Mouse (Mus musculus): Measurements from ENCODE around the gene Blvra.
A peak's percentile ranks its signal among the peaks of the same experiment; 100 is the strongest.
"Not testable (repeated sequence)": the region's sequence is repeated elsewhere in the genome, so short reads cannot be mapped to it uniquely, and the experiment has no call there.

Gene Blvra

GRCm38 (mm10) chr2:127070435-127070841 lies at the start of gene Blvra:
Gene Blvra, plus strand, starts transcription at chr2:127070665.
- peak; percentile 97 for DNase-seq (ENCODE audit: low read depth, low spot score)

DNA sequence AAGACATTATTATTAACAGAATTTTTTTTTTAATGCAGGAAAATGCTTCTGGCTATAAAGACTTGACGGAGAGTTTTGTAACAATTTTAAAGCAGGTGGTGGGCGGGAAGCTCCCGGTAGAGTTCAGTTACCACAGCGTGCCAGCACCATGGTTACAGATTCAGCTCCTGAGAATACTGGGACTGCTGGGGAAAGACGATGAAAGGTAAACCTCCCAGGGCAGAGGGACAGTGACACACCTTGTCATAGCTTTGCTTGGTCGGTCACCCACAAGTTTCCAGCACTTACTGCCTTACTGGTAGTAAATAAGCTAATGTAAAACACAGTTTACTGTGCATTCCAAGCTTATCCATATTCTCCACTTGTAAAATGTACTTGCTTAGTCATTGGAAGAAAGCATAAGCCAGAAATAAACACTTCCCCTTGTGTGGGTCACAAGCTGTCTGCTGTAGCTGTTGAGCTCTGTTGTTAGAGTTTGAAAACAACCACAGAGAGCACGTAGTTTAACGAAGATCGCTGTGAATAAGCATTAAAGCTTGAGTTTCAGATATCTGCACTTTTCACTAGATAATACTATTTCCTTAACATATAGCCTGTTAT lies 35.4 kb upstream of the Blvra start:
- peak; percentile 75 for DNase-seq (ENCODE audit: low read depth, low spot score)

GRCm38 (mm10) chr2:127037299-127037698 lies 33.2 kb upstream of the Blvra start:
- DNase-seq (ENCODE audit: low read depth, low spot score) = no peak

GRCm38 (mm10) chr2:127061471-127061870 lies 9.0 kb upstream of the Blvra start:
- no peak for DNase-seq (ENCODE audit: low read depth, low spot score)

DNA sequence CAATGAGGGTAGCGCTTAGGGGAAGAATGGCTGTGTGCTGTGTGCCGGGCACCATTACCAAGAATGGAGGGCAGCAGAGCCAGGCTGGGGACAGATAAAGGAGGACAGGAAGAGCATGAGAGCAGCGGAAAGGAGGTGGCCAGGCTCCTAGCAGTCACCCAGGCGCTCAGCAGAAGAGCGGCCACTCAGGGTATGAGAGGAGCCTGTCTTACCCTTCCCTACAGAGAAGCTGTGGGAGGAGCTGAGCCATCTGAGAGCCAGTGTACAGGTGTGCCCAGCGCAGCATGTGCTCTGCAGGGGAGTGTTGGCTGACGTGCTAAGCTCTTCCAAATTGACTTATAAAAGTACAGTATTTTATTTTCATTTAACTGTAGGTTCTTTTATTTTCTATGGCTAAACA lies 1.7 kb upstream of the Blvra start:
- no peak for DNase-seq (ENCODE audit: low read depth, low spot score)

DNA sequence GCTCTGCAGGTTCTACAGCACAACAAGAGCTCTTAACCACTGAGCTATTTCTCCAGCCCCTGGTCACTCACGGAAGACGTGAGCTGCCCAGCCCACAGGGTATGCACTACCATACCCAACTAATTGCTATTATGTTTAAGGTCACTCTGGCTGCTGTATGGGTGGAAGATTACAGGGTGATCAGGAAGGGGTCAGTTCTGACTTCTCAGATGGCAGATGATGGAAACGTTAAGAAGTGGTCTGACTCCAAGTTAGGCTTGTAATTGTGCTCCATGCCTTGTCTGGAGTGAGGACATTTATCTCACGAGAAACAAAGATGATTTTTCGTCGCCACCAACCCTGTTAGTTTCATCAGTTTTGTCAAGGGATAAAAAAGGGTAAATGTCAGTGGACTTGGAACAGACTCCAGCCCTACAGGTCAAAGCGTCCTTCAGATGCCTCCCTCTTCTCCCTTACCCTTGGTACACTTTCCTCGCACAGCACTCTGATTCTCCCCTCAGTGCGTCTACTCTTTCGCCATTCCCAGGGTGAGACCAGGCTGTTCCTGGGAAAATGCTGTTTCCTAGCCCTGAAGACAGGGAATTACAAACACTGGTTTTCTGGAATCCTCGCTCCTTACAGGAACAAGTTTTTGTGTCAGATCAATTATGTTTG lies 557 bp upstream of the Blvra start:
- DNase-seq (ENCODE audit: low read depth, low spot score) = peak; percentile 8

- DNase-seq (ENCODE audit: low read depth, low spot score) = peak; percentile 8
These were observed 414 bp downstream of the Blvra start for GRCm38 (mm10) chr2:127070879-127071278.

- no peak for DNase-seq (ENCODE audit: low read depth, low spot score)
These were observed 3.7 kb downstream of the Blvra start for GRCm38 (mm10) chr2:127074116-127074515.

- DNase-seq (ENCODE audit: low read depth, low spot score) = no peak
These were observed 7.1 kb downstream of the Blvra start for GRCm38 (mm10) chr2:127077611-127078010.

- DNase-seq (ENCODE audit: low read depth, low spot score) = not testable (repeated sequence)
These were observed 8.6 kb downstream of the Blvra start for GRCm38 (mm10) chr2:127079066-127079465.

GRCm38 (mm10) chr2:127079881-127080590 lies 9.6 kb downstream of the Blvra start:
- no peak for DNase-seq (ENCODE audit: low read depth, low spot score)

DNA sequence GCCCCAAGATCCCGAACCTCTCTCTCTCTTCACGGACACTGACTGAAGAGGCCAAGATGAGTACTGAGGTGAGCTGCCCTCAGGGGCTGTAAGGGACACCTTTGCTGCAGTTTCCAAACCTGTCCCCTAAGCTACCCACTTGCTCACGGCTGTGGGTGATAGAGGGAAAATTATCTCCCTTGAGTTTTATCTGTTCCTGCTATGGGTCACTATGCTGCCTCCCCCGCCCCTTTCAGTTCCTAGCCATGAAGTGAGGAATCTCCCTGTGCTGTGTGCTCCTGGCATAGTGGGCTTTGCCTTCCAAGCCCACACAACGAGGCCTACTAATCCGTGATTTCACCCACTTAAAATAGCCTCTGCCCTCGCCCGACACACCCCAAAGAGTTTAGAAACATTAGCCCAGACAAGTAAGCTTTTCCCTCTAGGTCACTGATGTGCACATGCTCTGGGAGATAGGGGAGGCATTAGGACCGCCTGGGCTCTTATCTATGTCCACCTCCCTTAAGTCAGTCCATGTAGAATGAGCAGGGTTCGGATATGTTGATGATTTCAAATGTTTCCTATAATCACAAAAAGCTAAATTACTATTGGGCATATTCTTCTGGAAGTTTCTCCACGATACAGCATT lies 10.2 kb downstream of the Blvra start:
- no peak for DNase-seq (ENCODE audit: low read depth, low spot score)

- no peak for DNase-seq (ENCODE audit: low read depth, low spot score)
These were observed 15.8 kb downstream of the Blvra start for GRCm38 (mm10) chr2:127086235-127086634.

DNA sequence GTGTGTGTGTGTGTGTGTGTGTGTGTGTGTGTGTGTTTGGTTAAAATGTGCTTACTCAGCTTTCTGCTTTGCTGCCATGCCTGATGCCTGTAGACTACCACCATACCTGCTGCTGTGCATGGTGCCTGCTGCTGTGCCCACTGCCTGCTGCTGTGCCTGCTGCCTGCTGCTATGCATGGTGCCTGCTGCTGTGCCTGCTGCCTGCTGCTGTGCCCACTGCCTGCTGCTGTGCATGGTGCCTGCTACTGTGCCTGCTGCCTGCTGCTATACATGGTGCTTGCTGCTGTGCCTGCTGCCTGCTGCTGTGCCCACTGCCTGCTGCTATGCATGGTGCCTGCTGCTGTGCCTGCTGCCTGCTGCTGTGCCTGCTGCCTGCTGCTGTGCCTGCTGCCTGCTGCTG lies 19.7 kb downstream of the Blvra start:
- DNase-seq (ENCODE audit: low read depth, low spot score) = not testable (repeated sequence)

GRCm38 (mm10) chr2:127092000-127092399 lies 21.5 kb downstream of the Blvra start:
- no peak for DNase-seq (ENCODE audit: low read depth, low spot score)

DNA sequence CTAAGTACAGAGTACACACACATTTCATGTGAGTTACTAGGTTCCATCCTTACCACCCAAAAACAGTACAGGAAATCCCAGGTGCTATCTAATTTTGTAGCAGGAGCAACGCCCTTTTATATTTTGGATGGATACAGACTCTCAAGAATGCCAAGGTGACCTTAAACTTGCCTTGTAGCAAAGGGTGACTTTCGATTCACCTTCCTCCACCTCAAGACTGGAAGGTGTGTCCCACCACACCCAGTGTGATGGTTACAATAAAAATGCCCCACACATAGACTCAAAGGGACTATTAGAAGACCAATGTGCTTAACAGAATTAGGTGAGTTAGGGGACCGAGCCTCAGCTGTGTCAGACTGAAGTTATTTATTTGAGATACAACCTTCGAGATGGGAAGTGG lies 38.5 kb downstream of the Blvra start:
- no peak for DNase-seq (ENCODE audit: low read depth, low spot score)

DNA sequence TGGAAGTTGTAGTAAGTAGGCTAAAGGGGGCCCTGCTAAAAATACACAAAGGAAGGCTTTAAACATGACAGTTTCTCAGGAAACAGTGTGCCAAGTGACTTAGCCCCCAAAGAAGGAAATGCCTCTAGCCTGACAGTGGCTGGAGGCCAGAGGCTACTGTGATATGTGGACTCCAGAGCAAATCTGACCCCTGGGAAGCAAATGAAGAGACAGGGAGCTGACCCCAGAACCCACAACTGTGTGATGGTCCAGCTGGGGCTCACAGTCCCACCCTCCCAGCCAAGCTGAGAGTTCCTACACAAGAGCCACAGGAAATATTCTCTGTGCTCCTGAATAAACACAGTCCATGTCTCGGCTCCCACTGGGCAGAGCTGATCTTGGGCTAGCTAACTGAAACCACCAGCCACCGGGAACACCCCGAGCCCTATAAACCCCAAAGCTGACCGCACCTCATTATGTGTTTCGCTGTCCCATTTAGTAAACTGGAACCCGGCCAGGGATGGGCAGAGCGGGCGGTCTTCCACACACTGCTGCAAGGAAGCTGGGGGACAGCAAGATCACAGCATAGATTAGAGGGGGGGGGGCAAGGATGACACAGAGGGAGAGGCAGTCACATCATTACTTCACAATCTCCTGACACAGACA lies 51.2 kb downstream of the Blvra start:
- no peak for DNase-seq (ENCODE audit: low read depth, low spot score)

- no peak for DNase-seq (ENCODE audit: low read depth, low spot score)
These were observed 58.5 kb downstream of the Blvra start for GRCm38 (mm10) chr2:127128926-127129325.

GRCm38 (mm10) chr2:127131353-127131752 lies 60.9 kb downstream of the Blvra start:
- no peak for DNase-seq (ENCODE audit: low read depth, low spot score)

DNA sequence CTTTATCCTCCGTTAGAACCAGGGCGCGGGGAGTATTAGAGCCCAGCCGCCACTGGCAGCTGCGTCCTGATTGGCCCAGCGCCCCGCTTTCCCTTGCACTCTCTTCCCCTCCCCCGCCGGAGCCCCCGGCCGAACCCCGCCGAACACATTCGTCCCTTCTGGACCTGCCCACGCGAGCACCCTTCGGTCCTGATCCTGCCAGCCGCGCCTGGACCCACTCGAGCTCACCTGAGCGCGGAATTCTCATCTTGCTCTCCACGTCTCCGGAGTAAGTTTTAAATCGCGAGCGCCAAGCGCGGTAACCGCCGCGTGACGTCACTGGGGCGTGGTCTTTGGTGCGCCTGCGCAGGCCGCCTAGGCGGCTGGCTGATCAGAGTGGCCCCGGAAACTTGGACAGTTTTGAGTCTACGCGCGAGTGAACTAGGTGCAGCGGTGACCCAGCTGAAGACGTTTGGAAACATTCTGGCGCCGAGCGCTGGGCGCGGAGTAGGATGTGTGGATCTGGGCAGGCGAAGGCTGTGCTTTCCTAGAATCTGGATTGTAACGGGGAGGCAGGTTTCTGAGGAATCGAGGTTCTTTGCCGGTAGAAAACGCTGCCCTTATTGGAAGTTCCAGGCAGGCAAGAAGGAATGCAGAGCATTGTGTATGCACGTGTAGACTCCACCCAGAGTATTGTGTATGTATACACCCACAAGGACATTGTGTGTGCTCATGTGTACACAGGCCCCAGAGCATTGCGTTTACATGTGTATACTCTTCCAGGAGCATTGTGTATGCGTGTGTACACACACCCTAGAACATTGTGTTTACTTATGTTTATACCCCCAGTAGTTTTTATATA lies 63.4 kb downstream of the Blvra start, which contains the start of gene Ncaph:
Gene Ncaph (minus strand): TSS at position 334 of the 841 bp plus-strand sequence.
- peak; percentile 88 for DNase-seq (ENCODE audit: low read depth, low spot score)

DNA sequence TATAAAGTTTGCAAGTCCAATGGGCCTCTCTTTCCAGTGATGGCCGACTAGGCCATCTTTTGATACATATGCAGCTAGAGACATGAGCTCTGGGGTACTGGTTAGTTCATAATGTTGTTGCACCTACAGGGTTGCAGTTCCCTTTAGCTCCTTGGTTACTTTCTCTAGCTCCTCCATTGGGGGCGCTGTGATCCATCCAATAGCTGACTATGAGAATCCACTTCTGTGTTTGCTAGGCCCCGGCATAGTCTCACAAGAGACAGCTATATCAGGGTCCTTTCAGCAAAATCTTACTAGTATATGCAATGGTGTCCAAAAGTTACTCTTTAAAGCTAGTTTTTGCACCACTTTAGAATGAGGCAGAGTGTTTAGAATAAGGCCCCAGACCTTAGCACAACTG lies 64.8 kb downstream of the Blvra start:
- not testable (repeated sequence) for DNase-seq (ENCODE audit: low read depth, low spot score)

All from brain, adult 2 months (tissue).